9 mouse cellular contexts compared by ENCODE assay signal in genomic region chr6:116265603-116266002, GRCm38 (mm10). TPM values are rescaled to one million over a fixed set of nuclear protein-coding genes. Genes with fewer than 3 reads are reported as not detected.
A peak's percentile ranks its signal among the peaks of the same experiment; 100 is the strongest.
DNase-seq lines count a peak whose midpoint lies in the region; ATAC-seq and TF ChIP-seq lines count a peak whose summit lies in the region.
"Had no signal": no experiment of that assay in that cellular context is flagged by ENCODE, and none has a peak within 500 bp of the region (broad histone marks: within the 10 kb centered on the region; RNA-seq: fewer than 3 reads in every experiment).

No protein-coding gene starts in this region.

- TF ChIP-seq CTCF in testis, adult 2 months (IDR thresholded peaks at IDR 0.05; ENCODE audit: control insufficient read depth, insufficient read depth, insufficient replicate concordance, low read depth, low read length) = no peak

- WGBS in macrophage (ENCODE audit: missing documents) = 60% methylated on average over 3 of the region's 4 CpGs

- peak overlapping the region; percentile 65; the same call in 1 of the 2 replicates for H3K4me3 ChIP-seq in testis, adult 2 months (ENCODE audit: control insufficient read depth, low read depth, low read length)
- no peak overlapping the region for H3K4me3 ChIP-seq in macrophage (ENCODE audit: inconsistent target)

- no peak for TF ChIP-seq POLR2A in testis, adult 2 months (IDR thresholded peaks at IDR 0.05; ENCODE audit: control insufficient read depth, low read depth, low read length)

- no peak for DNase-seq in testis, postnatal 10 days (ENCODE audit: low spot score)
- no peak for DNase-seq in right cerebral cortex, postnatal 14 days
- DNase-seq in thymus, postnatal 36 days = no peak
- DNase-seq: kidney, adult 18-20 months had no signal

- H3K79me2 ChIP-seq in macrophage (ENCODE audit: inconsistent target) = no peaks in the 10 kb centered on the region; the same call in 1 of the 2 replicates

- no peak overlapping the region for H3K27ac ChIP-seq in testis, adult 2 months (ENCODE audit: control insufficient read depth, insufficient read depth, low read depth, low read length)
- H3K27ac ChIP-seq in macrophage = peak overlapping the region; percentile 41

- peaks cover 2% of the 10 kb centered on the region for H3K36me3 ChIP-seq in testis, adult 2 months (ENCODE audit: control insufficient read depth, insufficient read depth, low read length)
- H3K36me3 ChIP-seq in macrophage (ENCODE audit: inconsistent target) = peaks cover 16% of the 10 kb centered on the region; the same call in 1 of the 2 replicates

- ATAC-seq in granulocyte monocyte progenitor cell, adult 5-6 weeks (replicated peaks; ENCODE audit: poor library complexity, severe bottlenecking) = peak; percentile 59
- peak; percentile 52 for ATAC-seq in neutrophil, adult 5-6 weeks (ENCODE audit: extremely low read depth, insufficient number of reproducible peaks, low FRiP score, poor library complexity, severe bottlenecking)
- ATAC-seq in frontal cortex, adult (ENCODE audit: low TSS enrichment) = no peak

- no peaks in the 10 kb centered on the region for H3K4me1 ChIP-seq in testis, adult 2 months (ENCODE audit: control insufficient read depth, insufficient read depth, low read length)

- H3K27me3 ChIP-seq in testis, adult 2 months (ENCODE audit: control insufficient read depth, insufficient read depth, low read length) = no peaks in the 10 kb centered on the region

RNA-seq across cellular contexts. Expression of gene Zfand4, which starts 1.6 kb away (rescaled TPM):
- 108 and 157 TPM in 2 replicates for polyA plus RNA-seq in testis, adult 2 months (2012; rRNA removed)
- total RNA-seq in granulocyte monocyte progenitor cell, adult 5-6 weeks (2014; fragmentation: Nextera tagmentation) = 19.9 and 32.7 TPM in 2 replicates
- 15.3 and 16.3 TPM in 2 replicates for total RNA-seq in granulocyte monocyte progenitor cell, adult 5-6 weeks (2017)
- total RNA-seq in macrophage (2018; cell fraction: chromatin; rRNA removed) = 10 to 100 TPM in 14 of 26 experiments, 1 to 10 TPM in 10, under 1 TPM in 2; 0.54 to 29.2 (median 13.4) TPM
- total RNA-seq in macrophage (2018; cell fraction: cytosol; rRNA removed) = 1 to 10 TPM in 25 of 26 experiments, under 1 TPM in 1; 0.62 to 3.9 (median 2.0) TPM
- total RNA-seq in macrophage (2018; cell fraction: nucleus; rRNA removed) = 10 to 100 TPM in 8 of 26 experiments, 1 to 10 TPM in 17, under 1 TPM in 1; 0.52 to 13.8 (median 7.4) TPM
- 1.9 to 2.8 TPM (median 2.6 TPM) in 3 replicates for polyA plus RNA-seq in macrophage (2018)
- total RNA-seq in neutrophil, adult 5-6 weeks (2017) = 33.5 and 41.4 TPM in 2 replicates

RNA-seq across cellular contexts. Expression of gene Washc2, which starts 57.8 kb away (rescaled TPM):
- 11.3 and 12.0 TPM in 2 replicates for polyA plus RNA-seq in testis, adult 2 months (2012; rRNA removed)
- 54.8 and 62.2 TPM in 2 replicates for total RNA-seq in granulocyte monocyte progenitor cell, adult 5-6 weeks (2014; fragmentation: Nextera tagmentation)
- 49.0 and 53.3 TPM in 2 replicates for total RNA-seq in granulocyte monocyte progenitor cell, adult 5-6 weeks (2017)
- total RNA-seq in macrophage (2018; cell fraction: chromatin; rRNA removed) = 100 to 1,000 TPM; 157 to 539 (median 350) TPM
- total RNA-seq in macrophage (2018; cell fraction: cytosol; rRNA removed) = 100 to 1,000 TPM in 13 of 26 experiments, 10 to 100 TPM in 13; 62.2 to 134 (median 98.2) TPM
- 100 to 1,000 TPM; 115 to 295 (median 165) TPM for total RNA-seq in macrophage (2018; cell fraction: nucleus; rRNA removed)
- polyA plus RNA-seq in macrophage (2018) = 58.8 to 120 TPM (median 104 TPM) in 3 replicates
- total RNA-seq in neutrophil, adult 5-6 weeks (2017) = 258 and 266 TPM in 2 replicates
